11 mouse cellular contexts compared by ENCODE assay signal in the genomic region with DNA sequence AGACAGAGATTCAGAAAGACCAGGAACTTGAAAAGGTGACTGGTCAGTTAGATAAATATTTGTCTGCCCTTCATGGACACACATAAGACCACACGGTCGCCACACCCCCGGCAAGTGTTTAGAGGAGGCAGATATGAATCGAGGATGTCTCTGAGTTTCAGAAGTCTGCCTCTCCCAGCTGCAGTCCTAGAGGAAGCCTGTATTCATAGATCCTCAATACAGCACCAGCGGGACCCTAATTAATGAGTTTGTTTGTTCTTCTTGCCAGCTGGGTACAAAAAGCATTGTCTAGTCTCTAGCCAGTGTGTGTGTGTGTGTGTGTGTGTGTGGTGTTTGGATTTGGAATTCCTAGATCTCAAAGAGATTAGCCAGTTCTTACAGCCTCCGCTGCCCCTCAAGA.
DNase-seq lines count a peak whose midpoint lies in the region; ATAC-seq lines count a peak whose summit lies in the region.
"Had no signal": no experiment of that assay in that cellular context is flagged by ENCODE, and none has a peak within 500 bp of the region (broad histone marks: within the 10 kb centered on the region; RNA-seq: fewer than 3 reads in every experiment).

No protein-coding gene starts in this region.

- no peak for ATAC-seq in megakaryocyte, adult 5-6 weeks (ENCODE audit: poor library complexity, severe bottlenecking)

- DNase-seq in kidney, postnatal 14 days, result peak; percentile 35
- no peak for DNase-seq in kidney, adult 8-10 months
- DNase-seq in right cerebral cortex, postnatal 10 days (ENCODE audit: low spot score in 2 of 2), result peak; percentile 43 to 56
- no peak for DNase-seq in right cerebral cortex, postnatal 14 days
- DNase-seq in lung, postnatal 10 days, result peak; percentile 59
- DNase-seq in ovary, postnatal 36 days (ENCODE audit: low spot score), result no peak
- DNase-seq in cerebellum, adult 11-12 months, result no peak
- DNase-seq: adrenal gland, postnatal 14 days; cerebellum, adult 8-10 months; heart, postnatal 10 days had no signal

Comparison
In these comparisons a context has a peak if more than half of its experiments do, and no peak if none do; other contexts are left out.
1. DNase-seq: peak in kidney, postnatal 14 days (single experiment), right cerebral cortex, postnatal 10 days (2 of 2) and lung, postnatal 10 days (single experiment); none in kidney, adult 8-10 months (0 of 2), right cerebral cortex, postnatal 14 days (single experiment), ovary, postnatal 36 days (single experiment) and cerebellum, adult 11-12 months (single experiment).